Mouse (Mus musculus): ENCODE data around the gene Npas2.

Gene Npas2

DNA sequence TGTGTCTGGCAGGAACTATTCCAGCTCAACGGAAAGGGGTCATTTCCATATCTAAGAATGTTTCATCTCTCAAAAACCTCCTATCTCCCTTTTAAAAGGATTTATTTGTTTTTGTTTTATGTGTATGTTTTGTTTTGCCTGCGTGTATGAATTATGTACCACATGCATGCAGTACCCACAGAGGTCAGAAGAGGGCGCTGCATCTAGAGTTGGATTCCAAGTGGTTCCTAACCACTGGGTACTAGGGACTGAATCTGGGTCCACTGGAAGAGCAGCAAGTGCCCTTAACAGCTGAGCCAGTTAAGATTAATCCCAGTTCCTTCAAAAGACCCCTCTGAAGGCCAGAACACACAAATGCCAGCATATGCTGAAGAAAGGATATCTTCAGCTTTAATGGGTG is 24.1 kb downstream of the Npas2 start:
- no peak for DNase-seq

DNA sequence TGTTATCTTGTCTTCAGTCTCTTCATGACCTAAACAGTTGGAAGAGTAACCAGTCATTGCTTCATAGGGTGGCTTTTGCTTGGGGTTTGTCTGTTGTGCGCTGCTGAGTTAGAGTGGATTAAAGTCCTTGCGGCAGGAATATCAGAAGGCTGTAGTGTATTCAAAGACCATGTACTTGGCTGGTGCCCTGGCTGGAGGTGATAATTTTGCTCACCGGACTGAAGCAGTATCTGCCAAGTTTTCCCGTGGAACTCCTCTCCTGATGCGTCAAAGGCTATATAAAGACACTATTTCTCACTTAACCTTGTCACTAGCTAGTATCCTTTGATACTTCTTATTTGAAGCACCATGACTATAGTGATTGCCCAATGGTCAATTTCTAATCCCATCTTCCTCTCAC is 34.9 kb downstream of the Npas2 start:
- no peak for DNase-seq

- DNase-seq: no peak
Observed at GRCm38 (mm10) chr1:39230021-39230420, 36.5 kb downstream of the Npas2 start.

DNA sequence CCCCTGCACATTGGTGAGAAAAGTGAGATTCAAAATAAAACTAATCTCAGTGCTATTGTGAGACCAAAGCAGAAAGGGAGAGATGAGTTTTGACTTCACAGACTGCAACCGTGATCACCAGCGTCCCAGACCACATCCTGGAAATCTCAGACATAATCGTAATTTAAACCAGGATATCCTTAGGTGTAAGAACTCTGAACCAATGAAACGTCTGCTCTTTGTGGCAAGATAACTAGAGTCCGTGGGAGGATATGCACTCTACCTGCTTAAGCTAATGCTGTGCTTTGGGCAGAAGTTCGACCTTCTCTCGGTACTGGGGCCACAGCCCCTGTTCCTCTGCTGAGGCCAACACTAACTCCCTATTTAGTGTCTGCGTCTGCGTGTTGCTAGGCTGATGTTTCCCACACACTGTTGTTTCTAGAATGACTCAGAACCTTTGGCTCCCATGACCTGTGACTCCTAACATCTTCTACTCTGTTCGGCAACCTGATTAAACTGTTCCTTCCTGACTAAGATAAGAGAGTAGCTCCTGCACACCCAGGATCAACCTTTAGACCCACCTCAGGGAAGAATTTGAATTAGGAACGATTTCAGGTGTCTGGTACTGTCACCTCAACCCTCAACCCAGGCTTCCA is 41.4 kb downstream of the Npas2 start:
- no peak for DNase-seq

GRCm38 (mm10) chr1:39237503-39238255 is 44.1 kb downstream of the Npas2 start:
- no peak for DNase-seq

- no peak for DNase-seq
Observed at GRCm38 (mm10) chr1:39240860-39241584, 47.5 kb downstream of the Npas2 start.

DNA sequence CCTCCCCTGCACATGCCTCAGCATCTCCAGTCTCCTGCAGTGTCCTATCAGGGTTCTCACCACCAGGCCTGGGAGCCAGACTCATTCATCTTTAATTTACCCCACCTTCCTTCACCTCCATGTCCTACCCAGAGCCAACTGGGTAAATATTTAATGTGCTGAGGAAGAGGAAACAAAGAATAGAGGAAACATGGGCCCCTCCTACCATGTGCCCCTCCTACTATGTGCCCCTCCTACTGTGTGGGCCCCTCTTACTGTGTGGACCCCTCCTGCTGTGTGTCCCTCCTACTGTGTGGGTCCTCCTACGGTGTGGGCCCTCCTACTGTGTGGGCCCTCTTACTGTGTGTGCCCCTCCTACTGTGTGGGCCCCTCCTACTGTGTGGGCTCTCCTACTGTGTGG is 51.2 kb downstream of the Npas2 start:
- DNase-seq: no peak

GRCm38 (mm10) chr1:39251679-39252078 is 58.1 kb downstream of the Npas2 start:
- no peak for DNase-seq

GRCm38 (mm10) chr1:39253771-39254170 is 60.2 kb downstream of the Npas2 start:
- peak; percentile 52 for DNase-seq

DNA sequence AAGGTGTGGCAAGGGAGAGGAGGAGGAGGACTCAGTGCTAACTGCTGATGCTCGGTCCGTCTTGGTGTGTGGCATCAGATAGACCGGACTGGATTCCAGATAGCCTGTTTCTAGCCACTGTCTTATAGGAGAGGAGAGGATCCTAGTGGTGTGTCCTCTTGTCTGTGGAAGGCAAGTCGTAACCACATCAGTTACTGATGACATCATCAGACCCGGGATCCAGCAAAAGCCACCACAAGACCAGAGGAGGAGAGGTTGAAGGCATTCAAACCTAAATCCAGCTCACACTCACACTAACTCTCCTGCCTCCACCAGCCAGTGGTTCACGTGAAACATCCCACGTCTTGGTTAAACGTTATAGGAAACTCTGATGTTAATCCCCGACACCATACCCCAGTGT is 62.5 kb downstream of the Npas2 start:
- no peak for DNase-seq

- no peak for DNase-seq
Observed at GRCm38 (mm10) chr1:39256513-39257330, 63.2 kb downstream of the Npas2 start.

DNA sequence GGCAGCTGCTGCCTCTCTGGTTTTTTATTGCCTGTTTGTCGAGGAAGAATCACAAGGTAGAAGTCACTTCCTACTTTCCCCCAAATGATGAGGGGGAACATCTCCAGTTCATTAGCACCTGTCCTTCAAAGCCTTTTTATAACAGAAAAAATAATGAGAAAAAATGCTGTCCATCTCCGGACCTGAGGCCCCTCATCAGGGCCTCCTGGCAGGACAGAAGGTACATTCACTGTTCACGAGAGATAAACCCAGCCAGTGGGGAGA is 63.7 kb downstream of the Npas2 start:
- no peak for DNase-seq

- DNase-seq: no peak
Observed at GRCm38 (mm10) chr1:39259668-39260067, 66.1 kb downstream of the Npas2 start.

DNA sequence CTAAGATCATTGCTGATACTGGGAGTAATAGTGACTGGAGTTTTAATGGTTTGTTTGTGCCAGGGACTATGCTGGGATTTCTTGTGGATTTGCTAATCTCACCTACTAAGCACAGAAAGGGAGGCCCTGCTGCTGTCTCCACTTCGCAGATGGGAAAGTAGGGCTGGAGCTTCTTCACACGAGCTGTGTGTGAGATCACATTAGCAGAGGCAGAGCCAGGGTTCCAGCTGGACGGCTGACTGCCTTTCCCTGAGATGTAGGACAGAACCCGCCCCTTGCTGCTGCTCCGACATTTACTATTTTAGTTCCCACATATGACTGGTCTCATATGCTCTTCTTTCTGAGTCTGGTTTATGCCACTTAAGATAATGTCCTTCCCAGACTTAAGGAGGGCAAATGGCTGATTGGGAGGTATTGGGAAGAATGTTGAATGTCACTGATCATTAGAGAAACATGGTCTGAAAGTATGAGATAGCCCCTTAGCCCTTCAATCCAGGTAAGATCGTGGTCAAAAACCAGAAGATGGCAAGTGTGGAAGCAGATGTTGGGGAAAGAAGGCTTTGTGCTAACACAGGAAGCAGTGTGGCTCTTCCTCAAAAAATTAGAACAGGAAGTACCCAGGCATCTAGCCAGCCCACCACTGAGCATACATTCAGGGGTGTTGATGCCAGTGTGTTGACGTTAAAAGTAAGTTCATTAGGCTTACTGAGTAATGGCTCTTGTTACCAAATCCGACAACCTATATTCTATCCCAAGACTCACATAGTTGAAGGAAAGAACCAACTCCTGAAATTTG is 66.8 kb downstream of the Npas2 start:
- DNase-seq: no peak

DNA sequence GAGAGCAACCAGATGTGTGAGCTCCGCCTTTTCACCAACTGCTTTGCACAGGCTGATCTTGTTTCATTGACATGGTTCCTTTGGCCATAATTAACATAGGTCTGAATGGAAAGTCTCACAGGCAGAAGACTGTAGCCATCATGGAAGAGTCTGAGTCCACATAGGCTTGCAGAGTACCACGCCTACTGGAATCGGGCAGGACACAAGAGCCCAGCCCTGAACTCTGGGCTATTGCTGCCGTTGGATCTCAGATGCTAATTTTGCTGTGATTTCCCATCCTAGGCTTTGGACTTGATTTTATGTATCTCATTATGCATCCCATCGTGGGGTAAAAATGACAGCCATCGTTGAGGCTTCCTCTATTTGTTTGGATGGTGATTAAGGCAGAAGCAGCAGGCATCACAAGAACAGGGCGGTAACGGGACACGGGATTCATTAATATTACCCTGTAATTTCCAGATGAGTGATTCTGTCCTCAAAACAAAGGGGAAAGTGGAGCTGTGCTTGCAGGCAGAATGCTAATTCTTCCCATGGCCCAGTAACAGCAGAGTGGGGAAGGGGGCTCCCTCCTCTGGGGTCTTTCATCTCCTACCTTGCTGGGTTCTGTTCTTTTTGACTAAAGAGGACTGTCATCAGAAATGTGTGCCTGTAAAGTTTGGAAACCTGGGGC is 73.4 kb downstream of the Npas2 start:
- DNase-seq: no peak

DNA sequence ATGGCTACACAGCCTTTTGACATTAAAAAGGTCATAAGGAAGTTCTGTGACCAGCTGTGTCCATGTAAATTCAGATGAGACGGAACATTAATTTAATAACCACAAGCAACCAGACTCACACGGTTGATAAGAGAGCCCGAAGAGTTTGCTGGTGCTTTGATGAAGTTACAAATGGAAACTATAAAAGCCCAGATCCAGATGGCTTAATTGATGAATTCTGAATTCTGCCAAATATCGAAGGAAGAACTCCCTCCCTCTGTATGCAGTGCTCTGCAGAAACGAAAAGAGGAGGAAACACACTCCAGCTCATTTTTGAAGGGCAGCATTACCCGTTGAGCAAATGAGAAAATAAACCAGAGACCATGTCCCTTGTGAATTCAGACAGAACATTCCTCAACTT is 79.4 kb downstream of the Npas2 start:
- DNase-seq: no peak

GRCm38 (mm10) chr1:39280391-39280790 is 86.9 kb downstream of the Npas2 start:
- no peak for DNase-seq

DNA sequence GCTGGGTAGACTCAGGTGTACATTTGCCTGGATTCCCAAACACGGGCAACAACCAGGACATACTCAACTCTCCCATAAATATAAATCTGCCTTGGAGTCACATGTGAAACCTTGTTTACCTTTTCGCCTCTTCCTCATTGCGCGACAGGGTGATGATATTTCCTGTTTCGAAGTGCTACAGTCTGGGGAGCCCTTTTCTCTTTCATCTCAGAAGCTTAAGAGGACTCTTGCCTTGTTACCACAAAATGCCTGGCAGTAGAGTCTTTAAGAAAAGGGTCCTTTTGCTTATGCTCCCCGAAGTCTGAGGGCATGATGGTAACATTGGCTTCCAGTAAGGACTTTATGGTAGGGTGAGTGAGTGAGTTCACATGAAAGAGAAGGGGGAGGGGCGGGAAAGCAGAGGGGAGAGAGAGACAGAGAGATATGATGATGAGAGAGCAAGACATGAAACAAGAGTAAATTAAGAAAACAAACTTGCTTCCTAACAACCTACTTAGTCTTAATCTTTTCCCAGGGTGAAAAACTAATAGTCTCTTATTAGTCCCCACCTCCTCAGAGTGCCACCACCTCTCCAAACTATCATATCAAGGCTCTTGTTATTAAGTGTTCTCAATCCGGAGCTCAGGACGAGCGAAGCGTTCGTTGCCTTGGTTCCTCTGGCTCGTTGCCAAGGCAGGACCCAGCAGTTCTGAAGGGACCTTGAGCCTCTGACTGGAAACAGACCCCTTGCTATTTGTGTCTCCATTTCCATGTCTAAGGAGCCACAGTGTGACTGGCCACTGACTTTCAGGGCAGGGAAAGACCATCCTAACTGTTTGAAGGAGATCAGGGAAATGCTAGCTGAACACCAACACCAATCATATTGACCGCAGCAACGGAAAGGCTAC is 87.7 kb downstream of the Npas2 start:
- DNase-seq: peak; percentile 44

- DNase-seq: no peak
Observed at GRCm38 (mm10) chr1:39281888-39282287, 88.4 kb downstream of the Npas2 start.

DNA sequence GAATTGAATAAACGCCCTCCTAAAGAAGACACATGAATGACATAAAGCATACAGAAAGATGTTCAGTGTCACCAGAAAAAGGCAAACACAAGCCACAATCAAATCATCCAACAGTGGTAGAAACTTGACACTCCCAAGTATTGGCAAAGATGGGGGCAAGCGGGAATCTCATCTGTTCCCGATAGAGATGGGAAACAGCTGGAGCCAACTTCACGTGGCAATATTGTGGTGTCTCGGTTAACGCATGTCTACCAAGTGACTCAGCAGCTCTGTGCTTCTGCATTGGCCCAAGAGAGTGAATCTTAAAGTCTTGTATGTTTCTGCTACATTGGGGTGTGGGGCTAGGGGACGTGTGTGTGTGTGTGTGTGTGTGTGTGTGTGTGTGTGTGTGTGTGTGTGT is 89.8 kb downstream of the Npas2 start:
- DNase-seq: no peak

GRCm38 (mm10) chr1:39284786-39285185 is 91.3 kb downstream of the Npas2 start:
- no peak for DNase-seq
